Mouse (Mus musculus): ENCODE measurements at regions not wholly inside any gene's neighbourhood (a gene's known extent, or its start where the extent isn't known, plus 50 kb on each side); places are given as distances from the start of the nearest gene placed in this dataset.

DNA sequence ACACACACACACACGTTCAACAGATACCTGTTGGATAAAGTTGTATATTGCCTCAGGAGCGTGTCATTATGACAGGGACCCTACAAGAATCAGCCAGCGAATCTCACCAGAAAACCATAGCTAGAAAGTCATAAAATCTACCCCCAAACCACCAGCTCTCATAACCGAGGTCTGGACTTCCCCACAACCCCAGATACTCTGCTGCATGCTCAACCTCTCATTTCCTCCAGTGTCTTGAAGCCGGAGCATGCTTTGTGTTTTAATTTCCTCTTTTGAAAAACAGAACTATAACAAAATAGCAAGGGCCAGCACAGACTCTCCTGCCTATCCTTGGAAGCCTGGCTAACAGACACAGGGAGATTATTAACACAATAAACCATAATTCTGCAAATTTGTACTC, 597.4 kb upstream of the Sall1 start:
- no peak for TF ChIP-seq CTCF (IDR thresholded peaks at IDR 0.05; ENCODE audit: low read depth, low read length)
- no peak for TF ChIP-seq POLR2A (IDR thresholded peaks at IDR 0.05; ENCODE audit: borderline replicate concordance, low read depth, low read length)
- no peaks in the 10 kb centered on the region for H3K4me1 ChIP-seq (ENCODE audit: control insufficient read depth, insufficient read depth, low read length)
- no peak overlapping the region for H3K4me3 ChIP-seq (ENCODE audit: insufficient read depth, low read length)
- no peak overlapping the region for H3K27ac ChIP-seq (ENCODE audit: insufficient read depth, low read depth, low read length)

DNA sequence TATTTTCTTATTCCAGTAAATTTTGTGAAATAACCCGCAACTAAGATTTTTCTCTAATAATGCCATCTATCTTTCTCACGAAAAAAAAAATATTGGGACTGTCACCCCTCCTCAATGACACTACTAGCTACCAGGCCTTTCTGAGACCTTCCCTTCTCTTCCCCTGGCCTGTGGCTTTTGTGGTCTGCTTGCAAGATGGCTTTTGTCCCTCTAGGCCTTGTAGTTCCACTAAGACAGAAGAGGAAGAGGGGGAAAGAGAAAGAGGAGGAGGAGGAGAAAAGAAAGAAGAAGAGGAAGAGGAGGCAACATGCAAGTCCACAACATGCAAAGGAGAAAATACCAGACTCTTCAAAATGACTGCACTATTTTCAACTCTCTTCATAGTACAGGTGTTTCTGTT, 590.9 kb upstream of the Sall1 start:
- Histone ChIP-seq H3K4me3 (ENCODE audit: insufficient read depth, low read length) (no peak overlapping the region), H3K27ac (ENCODE audit: insufficient read depth, low read depth, low read length) (no peak overlapping the region), H3K4me1 (ENCODE audit: control insufficient read depth, insufficient read depth, low read length) (no peaks in the 10 kb centered on the region)
- no peak for TF ChIP-seq POLR2A (IDR thresholded peaks at IDR 0.05; ENCODE audit: borderline replicate concordance, low read depth, low read length)
- TF ChIP-seq CTCF (IDR thresholded peaks at IDR 0.05; ENCODE audit: low read depth, low read length): no peak

- no peak for TF ChIP-seq POLR2A (IDR thresholded peaks at IDR 0.05; ENCODE audit: borderline replicate concordance, low read depth, low read length)
- no peak overlapping the region for H3K27ac ChIP-seq (ENCODE audit: insufficient read depth, low read depth, low read length)
- no peaks in the 10 kb centered on the region for H3K4me1 ChIP-seq (ENCODE audit: control insufficient read depth, insufficient read depth, low read length)
- H3K4me3 ChIP-seq (ENCODE audit: insufficient read depth, low read length): no peak overlapping the region
Observed at GRCm38 (mm10) chr8:89632304-89632703, 588.3 kb upstream of the Sall1 start.

DNA sequence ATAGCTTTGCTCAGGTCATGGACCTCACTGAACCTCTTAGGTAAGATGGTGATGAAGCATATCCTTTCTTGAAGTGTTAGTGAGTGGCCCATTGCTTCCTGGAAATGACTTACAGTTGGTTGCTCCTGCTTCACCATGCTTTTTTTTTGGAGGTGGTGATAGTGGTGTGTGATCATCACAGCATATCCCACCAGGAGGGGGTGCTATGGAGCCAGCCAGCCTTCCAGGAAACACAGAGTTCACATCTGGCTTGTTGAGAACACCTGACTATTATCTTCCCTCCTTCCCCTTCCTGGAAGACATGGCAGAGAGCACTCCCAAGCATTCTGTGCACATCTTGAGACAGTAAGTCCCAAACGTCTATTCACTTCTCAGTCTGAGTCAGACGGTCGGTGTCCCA, 586.6 kb upstream of the Sall1 start:
- no peak overlapping the region for H3K27ac ChIP-seq (ENCODE audit: insufficient read depth, low read depth, low read length)
- no peaks in the 10 kb centered on the region for H3K4me1 ChIP-seq (ENCODE audit: control insufficient read depth, insufficient read depth, low read length)
- no peak overlapping the region for H3K4me3 ChIP-seq (ENCODE audit: insufficient read depth, low read length)
- TF ChIP-seq POLR2A (IDR thresholded peaks at IDR 0.05; ENCODE audit: borderline replicate concordance, low read depth, low read length) (no peak), CTCF (IDR thresholded peaks at IDR 0.05; ENCODE audit: low read depth, low read length) (no peak)

DNA sequence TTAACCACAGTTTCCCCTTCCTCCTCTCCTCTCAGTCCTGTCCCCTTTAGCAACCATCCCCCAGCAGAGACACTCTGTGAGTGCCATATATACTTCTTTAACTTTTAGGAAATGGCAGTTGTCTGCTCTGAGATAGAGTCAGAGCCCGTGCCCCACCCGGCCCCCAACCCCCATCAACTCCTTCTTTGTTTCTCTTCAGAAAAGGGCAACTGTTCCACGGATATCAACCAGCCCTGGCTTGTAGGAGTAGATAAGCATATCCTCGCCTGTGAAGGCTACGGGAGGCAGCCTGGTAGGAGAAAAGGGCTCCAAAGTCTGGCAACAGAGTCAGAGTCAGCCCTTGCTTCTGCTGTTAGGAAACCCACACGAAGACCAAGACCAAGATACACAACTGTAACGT, 574.1 kb upstream of the Sall1 start:
- Histone ChIP-seq H3K4me3 (ENCODE audit: insufficient read depth, low read length) (no peak overlapping the region), H3K27ac (ENCODE audit: insufficient read depth, low read depth, low read length) (no peak overlapping the region), H3K4me1 (ENCODE audit: control insufficient read depth, insufficient read depth, low read length) (no peaks in the 10 kb centered on the region)
- TF ChIP-seq CTCF (IDR thresholded peaks at IDR 0.05; ENCODE audit: low read depth, low read length): no peak
- TF ChIP-seq POLR2A (IDR thresholded peaks at IDR 0.05; ENCODE audit: borderline replicate concordance, low read depth, low read length): no peak

GRCm38 (mm10) chr8:89615863-89616558, 572.0 kb upstream of the Sall1 start:
- H3K4me3 ChIP-seq (ENCODE audit: insufficient read depth, low read length): no peak overlapping the region
- TF ChIP-seq CTCF (IDR thresholded peaks at IDR 0.05; ENCODE audit: low read depth, low read length) (no peak), POLR2A (IDR thresholded peaks at IDR 0.05; ENCODE audit: borderline replicate concordance, low read depth, low read length) (no peak)

DNA sequence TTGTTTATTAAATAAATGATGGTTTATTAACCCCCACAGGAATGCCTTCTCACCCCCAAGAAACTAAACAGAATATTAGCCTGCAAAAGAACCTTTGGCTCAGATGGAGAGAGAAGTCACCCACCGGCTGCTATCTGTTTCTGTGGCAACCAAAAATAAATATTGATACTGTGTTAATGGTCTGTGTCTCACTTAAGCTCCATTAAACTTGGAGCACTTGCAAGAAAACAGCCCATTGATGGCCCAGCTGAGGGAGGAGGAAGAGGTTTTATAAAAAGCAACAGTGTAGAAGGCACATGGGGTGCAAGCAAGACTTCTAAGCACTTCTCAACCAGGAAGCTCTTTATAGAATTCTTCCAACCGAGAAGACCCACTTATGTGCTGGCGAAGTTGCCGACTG, 565.1 kb upstream of the Sall1 start:
- Histone ChIP-seq H3K4me1 (ENCODE audit: control insufficient read depth, insufficient read depth, low read length) (no peaks in the 10 kb centered on the region), H3K4me3 (ENCODE audit: insufficient read depth, low read length) (no peak overlapping the region), H3K27ac (ENCODE audit: insufficient read depth, low read depth, low read length) (no peak overlapping the region)
- TF ChIP-seq CTCF (IDR thresholded peaks at IDR 0.05; ENCODE audit: low read depth, low read length) (no peak), POLR2A (IDR thresholded peaks at IDR 0.05; ENCODE audit: borderline replicate concordance, low read depth, low read length) (no peak)

More at GRCm38 (mm10) chr8:89615863-89616558, 572.0 kb upstream of the Sall1 start:
- H3K4me1 ChIP-seq (ENCODE audit: control insufficient read depth, insufficient read depth, low read length): no peaks in the 10 kb centered on the region
- H3K27ac ChIP-seq (ENCODE audit: insufficient read depth, low read depth, low read length): no peak overlapping the region

- TF ChIP-seq CTCF (IDR thresholded peaks at IDR 0.05; ENCODE audit: low read depth, low read length) (no peak), POLR2A (IDR thresholded peaks at IDR 0.05; ENCODE audit: borderline replicate concordance, low read depth, low read length) (no peak)
- Histone ChIP-seq H3K4me1 (ENCODE audit: control insufficient read depth, insufficient read depth, low read length) (no peaks in the 10 kb centered on the region), H3K27ac (ENCODE audit: insufficient read depth, low read depth, low read length) (no peak overlapping the region), H3K4me3 (ENCODE audit: insufficient read depth, low read length) (no peak overlapping the region)
Observed at GRCm38 (mm10) chr8:89605905-89606468, 562.0 kb upstream of the Sall1 start.

- no peak overlapping the region for H3K4me3 ChIP-seq (ENCODE audit: insufficient read depth, low read length)
- H3K4me1 ChIP-seq (ENCODE audit: control insufficient read depth, insufficient read depth, low read length): no peaks in the 10 kb centered on the region
- H3K27ac ChIP-seq (ENCODE audit: insufficient read depth, low read depth, low read length): no peak overlapping the region
- TF ChIP-seq POLR2A (IDR thresholded peaks at IDR 0.05; ENCODE audit: borderline replicate concordance, low read depth, low read length): no peak
- TF ChIP-seq CTCF (IDR thresholded peaks at IDR 0.05; ENCODE audit: low read depth, low read length): no peak
Observed at GRCm38 (mm10) chr8:89604461-89604860, 560.5 kb upstream of the Sall1 start.

- TF ChIP-seq POLR2A (IDR thresholded peaks at IDR 0.05; ENCODE audit: borderline replicate concordance, low read depth, low read length): no peak
- TF ChIP-seq CTCF (IDR thresholded peaks at IDR 0.05; ENCODE audit: low read depth, low read length): no peak
- Histone ChIP-seq H3K4me3 (ENCODE audit: insufficient read depth, low read length) (no peak overlapping the region), H3K4me1 (ENCODE audit: control insufficient read depth, insufficient read depth, low read length) (no peaks in the 10 kb centered on the region), H3K27ac (ENCODE audit: insufficient read depth, low read depth, low read length) (no peak overlapping the region)
Observed at GRCm38 (mm10) chr8:89596380-89596779, 552.4 kb upstream of the Sall1 start.
